Mouse (Mus musculus): Measurements from ENCODE around the gene Sdc3.

Sdc3 gene

GRCm38 (mm10) chr4:130792376-130793179, at the start of gene Sdc3:
Sdc3 (plus strand) TSS chr4:130792537.
- DNase-seq (ENCODE audit: low read depth, low spot score), result no peak

GRCm38 (mm10) chr4:130744058-130744457, 48.3 kb upstream of the Sdc3 start:
- no peak for DNase-seq (ENCODE audit: low read depth, low spot score)

GRCm38 (mm10) chr4:130745561-130746306, 46.6 kb upstream of the Sdc3 start:
- DNase-seq (ENCODE audit: low read depth, low spot score), result no peak

- no peak for DNase-seq (ENCODE audit: low read depth, low spot score)
These were observed 42.8 kb upstream of the Sdc3 start for GRCm38 (mm10) chr4:130749566-130749965.

- DNase-seq (ENCODE audit: low read depth, low spot score), result no peak
These were observed 40.4 kb upstream of the Sdc3 start for GRCm38 (mm10) chr4:130751966-130752365.

- no peak for DNase-seq (ENCODE audit: low read depth, low spot score)
These were observed 39.7 kb upstream of the Sdc3 start for GRCm38 (mm10) chr4:130752591-130752990.

GRCm38 (mm10) chr4:130753755-130754154, 38.6 kb upstream of the Sdc3 start:
- DNase-seq (ENCODE audit: low read depth, low spot score), result no peak

- DNase-seq (ENCODE audit: low read depth, low spot score), result no peak
These were observed 37.6 kb upstream of the Sdc3 start for GRCm38 (mm10) chr4:130754776-130755175.

GRCm38 (mm10) chr4:130759875-130760274, 32.5 kb upstream of the Sdc3 start:
- DNase-seq (ENCODE audit: low read depth, low spot score), result no peak

- no peak for DNase-seq (ENCODE audit: low read depth, low spot score)
These were observed 30.5 kb upstream of the Sdc3 start for GRCm38 (mm10) chr4:130761809-130762208.

GRCm38 (mm10) chr4:130765399-130766160, 26.8 kb upstream of the Sdc3 start:
- DNase-seq (ENCODE audit: low read depth, low spot score), result no peak

GRCm38 (mm10) chr4:130766387-130766786, 25.9 kb upstream of the Sdc3 start:
- no peak for DNase-seq (ENCODE audit: low read depth, low spot score)

GRCm38 (mm10) chr4:130766926-130767325, 25.4 kb upstream of the Sdc3 start:
- no peak for DNase-seq (ENCODE audit: low read depth, low spot score)

GRCm38 (mm10) chr4:130773899-130774298, 18.4 kb upstream of the Sdc3 start:
- DNase-seq (ENCODE audit: low read depth, low spot score), result no peak

GRCm38 (mm10) chr4:130774822-130775221, 17.5 kb upstream of the Sdc3 start:
- no peak for DNase-seq (ENCODE audit: low read depth, low spot score)

GRCm38 (mm10) chr4:130777647-130778046, 14.7 kb upstream of the Sdc3 start:
- no peak for DNase-seq (ENCODE audit: low read depth, low spot score)

- no peak for DNase-seq (ENCODE audit: low read depth, low spot score)
These were observed 13.3 kb upstream of the Sdc3 start for GRCm38 (mm10) chr4:130779037-130779436.

- no peak for DNase-seq (ENCODE audit: low read depth, low spot score)
These were observed 9.8 kb upstream of the Sdc3 start for GRCm38 (mm10) chr4:130782492-130782891.

- DNase-seq (ENCODE audit: low read depth, low spot score), result peak; percentile 54
These were observed 7.6 kb upstream of the Sdc3 start for GRCm38 (mm10) chr4:130784755-130785154.

- no peak for DNase-seq (ENCODE audit: low read depth, low spot score)
These were observed 4.8 kb upstream of the Sdc3 start for GRCm38 (mm10) chr4:130787530-130787929.

- peak; percentile 91 for DNase-seq (ENCODE audit: low read depth, low spot score)
These were observed 2.2 kb upstream of the Sdc3 start for GRCm38 (mm10) chr4:130790180-130790579.

- peak; percentile 31 for DNase-seq (ENCODE audit: low read depth, low spot score)
These were observed 444 bp upstream of the Sdc3 start for GRCm38 (mm10) chr4:130791811-130792375.

Data from forelimb bud, embryonic 11.5 days (tissue).